Comparison of ENCODE assay signal across 8 mouse cellular contexts in genomic region chrX:97376321-97377064, GRCm38 (mm10). TPM values are rescaled to one million over a fixed set of nuclear protein-coding genes. Genes with fewer than 3 reads are reported as not detected.
DNase-seq lines count a peak whose midpoint lies in the region; ATAC-seq lines count a peak whose summit lies in the region.

No protein-coding gene starts in this region.

- peak; percentile 87; the same call in 1 of the 2 replicates for ATAC-seq in forebrain, embryonic 14.5 days
- ATAC-seq in midbrain, embryonic 12.5 days (ENCODE audit: low FRiP score, low read depth): peak; percentile 82

- DNase-seq in 3T3-L1 (ENCODE audit: low read depth, low spot score): peak; percentile 84
- DNase-seq in adipocyte (ENCODE audit: low spot score): peak; percentile 87
- DNase-seq in forebrain, embryonic 14.5 days (ENCODE audit: low spot score): peak; percentile 41
- DNase-seq in heart, postnatal 25 days (ENCODE audit: low spot score): peak; percentile 82
- peak; percentile 6 for DNase-seq in layer of hippocampus, adult 9-11 months
- peak; percentile 67 for DNase-seq in urinary bladder, postnatal 14 days (ENCODE audit: low spot score)
- no peak for DNase-seq in left cerebral cortex, adult 18-20 months (ENCODE audit: low spot score in 2 of 2)

- no peaks in the 10 kb centered on the region for H3K9me3 ChIP-seq in forebrain, embryonic 14.5 days (replicated peaks; ENCODE audit: control insufficient read depth, low read length)
- no peaks in the 10 kb centered on the region for H3K9me3 ChIP-seq in midbrain, embryonic 12.5 days

- H3K27ac ChIP-seq in forebrain, embryonic 14.5 days (ENCODE audit: low read depth, low read length): no peak overlapping the region
- H3K27ac ChIP-seq in midbrain, embryonic 12.5 days (replicated peaks): no peak overlapping the region

- peak overlapping the region; percentile 44 for H3K4me2 ChIP-seq in forebrain, embryonic 14.5 days (ENCODE audit: low read length)
- H3K4me2 ChIP-seq in midbrain, embryonic 12.5 days (replicated peaks): peak overlapping the region; percentile 48

- H3K4me3 ChIP-seq in forebrain, embryonic 14.5 days (ENCODE audit: low read depth, low read length): peak overlapping the region; percentile 5
- H3K4me3 ChIP-seq in midbrain, embryonic 12.5 days: peak overlapping the region; percentile 30

- no peaks in the 10 kb centered on the region for H3K36me3 ChIP-seq in forebrain, embryonic 14.5 days (ENCODE audit: control insufficient read depth, insufficient read depth, low read length)
- no peaks in the 10 kb centered on the region for H3K36me3 ChIP-seq in midbrain, embryonic 12.5 days

- H3K9ac ChIP-seq in forebrain, embryonic 14.5 days (ENCODE audit: low read length): no peak overlapping the region
- no peak overlapping the region for H3K9ac ChIP-seq in midbrain, embryonic 12.5 days (replicated peaks)

- H3K4me1 ChIP-seq in forebrain, embryonic 14.5 days (ENCODE audit: control insufficient read depth, insufficient read depth, low read length): no peaks in the 10 kb centered on the region
- H3K4me1 ChIP-seq in midbrain, embryonic 12.5 days: no peaks in the 10 kb centered on the region

- intact Hi-C loops in heart, postnatal 25 days (cut with DNase I): no loop called here

- no peaks in the 10 kb centered on the region for H3K27me3 ChIP-seq in forebrain, embryonic 14.5 days (replicated peaks; ENCODE audit: control insufficient read depth, insufficient read depth, low read length)
- H3K27me3 ChIP-seq in midbrain, embryonic 12.5 days: no peaks in the 10 kb centered on the region

- 30% methylated on average over 15 of the region's 15 CpGs for WGBS in forebrain, embryonic 14.5 days
- WGBS in midbrain, embryonic 12.5 days: 34% methylated on average over 15 of the region's 15 CpGs

RNA-seq across cellular contexts. Expression of gene Eda2r, which starts 0.5 kb away (rescaled TPM):
- polyA plus RNA-seq in forebrain, embryonic 14.5 days (2014; fragmentation: Nextera tagmentation; extraction: Ambion mirVana): 1.7 and 2.0 TPM in 2 replicates
- 1 to 10 TPM; 2.7 to 4.5 TPM for total RNA-seq in heart, postnatal 25 days (2021)
- 1.2 TPM in 2 replicates for polyA plus RNA-seq in midbrain, embryonic 12.5 days (2016; fragmentation: Nextera tagmentation; extraction: Ambion mirVana)
- under 1 TPM; 0.19 to 0.26 TPM for total RNA-seq in left cerebral cortex, adult 18-20 months (2021)

Comparison
In these comparisons a context has a peak if more than half of its experiments do, and no peak if none do; other contexts are left out.
1. DNase-seq: peak in 3T3-L1 (single experiment), adipocyte (single experiment), forebrain, embryonic 14.5 days (single experiment), heart, postnatal 25 days (single experiment), layer of hippocampus, adult 9-11 months (single experiment) and urinary bladder, postnatal 14 days (single experiment); none in left cerebral cortex, adult 18-20 months (0 of 2).